Mouse (Mus musculus) embryo, embryonic 9.5 days (tissue): ENCODE results near the gene Rpl36a.

Source experiments
- DNase-seq: peaks from one replicate; pipeline ENCODE4 v3.0.0-alpha.2; 2017; ENCODE audit errors: extremely low spot score

The Rpl36a gene

DNA sequence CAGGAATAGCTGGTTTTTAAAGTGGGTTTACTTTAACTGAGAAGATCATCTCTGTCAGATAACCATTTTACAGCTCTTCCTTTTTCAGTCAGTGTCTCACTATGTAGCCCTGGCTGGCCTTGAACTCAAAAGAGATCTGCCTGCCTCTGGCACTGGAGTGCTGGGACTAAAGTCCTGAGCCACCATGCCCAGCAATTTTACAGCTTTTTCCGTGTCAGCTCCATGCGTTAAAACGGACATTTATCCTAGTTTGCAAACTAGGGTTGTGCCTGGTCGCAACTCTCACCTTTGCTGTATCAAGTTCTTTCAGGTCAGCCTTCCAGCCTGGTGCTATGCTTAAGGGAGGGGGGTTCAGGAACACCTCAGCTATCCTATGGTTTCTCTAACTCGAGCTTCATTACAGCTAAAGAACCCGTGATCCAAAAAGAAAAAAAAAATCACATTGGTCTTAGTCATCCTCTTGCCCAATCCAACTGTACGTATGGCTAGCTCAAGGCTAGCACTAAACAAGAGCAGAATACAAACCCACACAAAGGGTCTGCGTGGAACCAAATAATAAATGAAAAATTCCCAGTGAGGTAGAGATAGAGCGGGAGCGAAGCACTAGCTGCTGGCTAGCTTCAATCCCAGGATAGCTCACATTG lies 14.6 kb downstream of the Rpl36a start:
- no peak for DNase-seq

- DNase-seq: peak; percentile 85
These were observed 15.4 kb downstream of the Rpl36a start, which contains the start of the genes Gla and Hnrnph2 for GRCm38 (mm10) chrX:134600659-134601379. TSS of gene Gla (minus strand) at chrX:134601125. TSS of gene Hnrnph2 (plus strand) at chrX:134601179.

DNA sequence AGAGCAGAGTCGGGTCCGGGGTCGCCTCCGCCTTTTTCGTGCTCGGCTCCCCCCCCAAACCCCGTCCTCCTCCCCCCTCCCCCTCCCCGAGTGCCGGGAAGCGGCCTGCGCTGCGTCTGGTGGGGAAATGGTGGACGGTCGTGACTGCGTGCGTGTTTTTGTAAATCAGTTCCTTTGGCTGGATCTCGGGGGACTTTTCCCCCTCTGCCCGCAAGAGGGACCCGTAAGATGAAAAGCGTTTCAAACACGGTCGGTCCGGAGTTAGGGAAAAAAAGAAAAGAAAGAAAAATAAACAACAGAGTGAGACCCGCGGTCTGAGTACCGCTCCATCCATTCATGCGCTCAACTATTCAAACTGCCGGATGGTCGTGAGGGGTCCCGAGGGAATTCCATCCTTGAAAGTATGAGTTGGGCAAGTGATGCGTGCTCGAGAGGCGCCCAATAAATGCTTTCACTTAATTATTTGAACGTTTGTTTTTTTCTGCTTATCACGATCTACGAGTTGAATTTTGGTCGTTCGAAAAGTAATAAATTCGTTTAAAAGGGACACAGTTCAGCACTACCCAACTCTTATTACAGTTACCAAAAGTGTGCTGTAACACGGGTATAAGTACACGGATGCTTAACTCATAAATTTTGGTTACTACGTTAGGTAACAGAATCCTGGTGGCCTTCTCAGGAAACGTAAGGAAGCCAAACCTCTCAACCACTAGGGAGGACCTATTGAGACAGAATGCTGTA lies 16.1 kb downstream of the Rpl36a start:
- DNase-seq: no peak

GRCm38 (mm10) chrX:134609472-134609871 lies 24.0 kb downstream of the Rpl36a start:
- DNase-seq: no peak

GRCm38 (mm10) chrX:134610984-134611383 lies 25.5 kb downstream of the Rpl36a start:
- no peak for DNase-seq

DNA sequence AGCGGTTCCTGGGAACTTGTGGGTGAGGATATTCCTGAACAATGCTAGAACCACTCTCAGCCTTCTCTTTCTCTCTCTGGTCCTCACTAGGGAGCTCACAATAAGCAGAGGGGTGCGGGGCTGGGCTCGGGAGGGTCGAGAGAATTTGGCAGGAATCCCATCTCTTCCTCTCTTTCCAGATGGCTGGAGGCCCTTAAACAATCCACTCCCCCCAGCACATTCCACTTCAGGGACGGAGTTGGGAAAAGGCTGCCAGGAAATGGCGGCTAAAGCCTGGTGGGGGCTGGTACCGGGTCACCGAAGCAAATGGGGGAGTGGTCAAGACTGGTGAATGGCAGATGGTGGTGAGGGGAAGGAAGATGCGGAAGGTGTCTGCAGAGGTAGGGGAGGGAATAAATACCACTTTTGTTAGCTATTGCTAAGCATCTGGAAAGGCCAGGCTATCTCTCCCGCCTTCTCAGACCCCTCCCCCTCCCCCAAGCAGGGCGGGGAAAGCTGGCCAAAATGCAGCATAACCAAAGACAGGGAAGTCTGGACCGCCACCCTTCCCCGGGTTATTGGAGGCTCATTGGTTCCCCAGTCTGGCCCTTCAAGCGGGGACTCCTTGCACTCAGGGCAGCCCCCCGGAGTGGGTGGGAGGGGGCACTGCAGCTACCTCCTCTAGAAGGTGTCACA lies 27.0 kb downstream of the Rpl36a start:
- peak; percentile 80 for DNase-seq

GRCm38 (mm10) chrX:134614306-134614705 lies 28.9 kb downstream of the Rpl36a start:
- no peak for DNase-seq

GRCm38 (mm10) chrX:134619695-134620094 lies 34.2 kb downstream of the Rpl36a start:
- DNase-seq: no peak

DNA sequence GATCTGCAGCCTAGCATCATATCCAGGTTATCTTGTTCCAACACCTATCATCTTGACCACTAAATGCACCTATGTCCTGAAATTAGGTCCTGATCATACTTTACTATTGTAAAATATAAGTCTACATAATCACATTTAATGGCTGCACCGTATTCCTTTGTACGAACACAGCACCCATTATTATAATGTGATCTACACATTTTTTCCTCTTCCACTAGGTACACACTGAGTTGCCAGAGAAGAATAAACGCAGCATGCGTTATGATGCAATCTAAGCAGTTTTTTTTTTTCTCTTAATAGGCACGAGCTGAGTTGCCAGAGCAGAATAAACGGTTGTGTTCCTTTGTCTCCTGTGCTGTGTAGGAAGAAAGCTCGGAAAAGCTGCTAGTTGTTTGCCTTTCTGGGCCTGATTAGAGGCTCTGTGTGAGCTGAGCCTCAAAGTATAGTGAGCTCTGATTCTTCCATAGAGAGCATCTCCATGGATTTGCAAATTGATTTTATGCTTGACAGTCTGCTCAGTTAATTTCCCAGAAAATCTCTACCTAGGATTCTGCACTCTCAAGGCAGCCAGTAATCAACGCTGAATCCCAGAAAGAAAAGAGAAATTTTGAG lies 34.9 kb downstream of the Rpl36a start:
- DNase-seq: no peak

DNA sequence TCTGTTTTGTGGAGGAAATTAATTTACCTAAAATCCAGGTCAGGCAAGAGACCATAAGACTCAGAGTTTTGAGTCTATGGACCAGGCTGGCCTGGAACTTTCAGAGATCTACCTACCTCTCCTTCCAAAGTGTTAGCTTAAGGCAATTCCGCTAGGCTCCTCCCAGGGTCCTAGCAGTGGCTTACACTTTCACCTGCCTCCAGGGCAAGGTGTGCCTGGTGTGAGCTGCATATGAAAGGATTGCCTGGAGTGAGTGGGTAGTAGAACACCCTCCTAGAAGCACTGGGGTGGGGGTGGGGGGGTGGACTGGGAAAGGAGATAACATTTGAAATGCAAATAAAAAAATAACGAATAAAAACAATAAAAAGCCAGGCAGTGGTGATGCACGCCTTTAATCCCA lies 36.2 kb downstream of the Rpl36a start:
- DNase-seq: no peak

- DNase-seq: no peak
These were observed 37.9 kb downstream of the Rpl36a start for GRCm38 (mm10) chrX:134623350-134623749.

DNA sequence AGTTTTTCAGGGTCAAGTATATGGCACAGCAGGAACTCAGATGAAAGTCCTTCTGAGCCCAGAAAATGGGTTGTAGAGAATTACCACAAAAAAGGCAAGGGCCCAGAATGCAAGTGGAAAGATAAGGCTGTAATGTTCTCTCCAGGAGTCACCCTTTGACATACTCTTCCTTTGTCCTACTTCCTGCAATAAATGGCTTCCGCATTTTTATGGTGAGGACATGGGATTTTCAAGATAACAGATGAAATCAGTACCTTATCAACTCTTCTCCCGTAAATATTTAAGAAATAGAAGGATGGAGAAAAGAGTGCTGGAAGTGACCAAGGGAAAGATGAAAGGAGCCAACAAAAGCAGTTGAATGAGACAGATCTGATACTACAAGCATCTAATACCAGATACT lies 42.7 kb downstream of the Rpl36a start:
- no peak for DNase-seq

- no peak for DNase-seq
These were observed 47.3 kb downstream of the Rpl36a start for GRCm38 (mm10) chrX:134632710-134633109.

- DNase-seq: no peak
These were observed 49.7 kb downstream of the Rpl36a start for GRCm38 (mm10) chrX:134635111-134635510.

DNA sequence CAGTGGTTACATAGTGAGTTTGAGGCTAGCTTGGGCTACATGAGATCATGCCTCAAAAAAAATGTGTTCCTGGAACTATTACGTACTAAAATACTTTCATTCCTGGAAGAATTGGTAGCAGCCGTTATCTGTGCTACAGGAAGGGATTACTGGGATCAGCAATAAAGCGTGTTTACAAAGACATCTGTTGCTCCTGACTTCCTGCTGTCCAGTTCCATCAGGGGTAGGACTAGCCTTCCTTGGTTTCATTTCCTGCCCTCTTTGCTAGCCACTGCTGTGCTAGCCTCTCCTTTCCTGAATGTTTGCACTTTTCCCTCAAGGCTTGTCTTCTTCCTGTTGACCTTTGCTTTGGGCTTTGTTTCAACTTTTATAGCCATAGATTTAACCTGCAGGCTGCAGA lies 50.4 kb downstream of the Rpl36a start:
- no peak for DNase-seq
